Mouse (Mus musculus) embryonic facial prominence, embryonic 14.5 days (tissue): ENCODE data around the gene Tpx2. TPM values are rescaled to one million over a fixed set of nuclear protein-coding genes. Genes with fewer than 3 reads are reported as not detected.

Experiments used
- ATAC-seq: fragments of 200-750 bp; cut with Nextera tagmentation; 2 replicates; pipeline ENCODE4 v1.8.0; 2017; ENCODE audit warnings: low read depth, moderate number of reproducible peaks, moderate TSS enrichment
- DNase-seq: peaks from one replicate; pipeline ENCODE4 v3.0.0-alpha.2; 2015; ENCODE audit warnings: low spot score
- H3K27ac ChIP-seq: fragments of 300-500 bp; sonication (generic); replicated peaks from 2 replicates; pipeline ENCODE4 v1.5.1; 2014; ENCODE audit warnings: low read depth, mild to moderate bottlenecking, low read length, moderate library complexity
- H3K27me3 ChIP-seq: fragments of 300-500 bp; sonication (generic); replicated peaks from 2 replicates; pipeline ENCODE4 v1.6.1; 2014; ENCODE audit warnings: low read length; ENCODE audit not compliant: control insufficient read depth, insufficient read depth
- H3K36me3 ChIP-seq: fragments of 300-500 bp; sonication (generic); 2 replicates; pipeline ENCODE4 v1.6.1; 2014; ENCODE audit warnings: low read length, mixed read lengths; ENCODE audit not compliant: control insufficient read depth, insufficient read depth
- H3K4me1 ChIP-seq: fragments of 300-500 bp; sonication (generic); 2 replicates; pipeline ENCODE4 v1.6.1; 2014; ENCODE audit warnings: antibody characterized with exemption, low read length; ENCODE audit not compliant: control insufficient read depth, insufficient read depth
- H3K4me2 ChIP-seq: fragments of 300-500 bp; sonication (generic); 2 replicates; pipeline ENCODE4 v1.6.1; 2014; ENCODE audit warnings: low read depth, mild to moderate bottlenecking, low read length, moderate library complexity, mixed read lengths
- H3K4me3 ChIP-seq: fragments of 300-500 bp; sonication (generic); 2 replicates; pipeline ENCODE4 v1.5.1; 2014; ENCODE audit warnings: low read depth, mild to moderate bottlenecking, low read length
- H3K9ac ChIP-seq: fragments of 300-500 bp; sonication (generic); 2 replicates; pipeline ENCODE4 v1.6.1; 2014; ENCODE audit warnings: low read depth, mild to moderate bottlenecking, low read length, moderate library complexity, mixed read lengths
- H3K9me3 ChIP-seq: fragments of 300-500 bp; sonication (generic); 2 replicates; pipeline ENCODE4 v1.6.1; 2016; ENCODE audit warnings: low read length; ENCODE audit not compliant: control insufficient read depth
- WGBS: fragments of 180-500 bp; shearing (Covaris S2); extraction: QIAGEN DNeasy Blood & Tissue Kit; methylation state at CpG from one replicate; pipeline ENCODE4 v1.1.7; 2014; 5-methylcytosine and 5-hydroxymethylcytosine counted together
- polyA plus RNA-seq: library from polyadenylated mRNA; unstranded; fragments of >200 nt; fragmentation: Nextera tagmentation; extraction: Ambion mirVana; gene quantifications from 2 replicates; pipeline ENCODE4 v1.2.1, GENCODE M21; 2014

Gene Tpx2
- polyA plus RNA-seq, 1 experiment from 2014 or later = 69.3 TPM

DNA sequence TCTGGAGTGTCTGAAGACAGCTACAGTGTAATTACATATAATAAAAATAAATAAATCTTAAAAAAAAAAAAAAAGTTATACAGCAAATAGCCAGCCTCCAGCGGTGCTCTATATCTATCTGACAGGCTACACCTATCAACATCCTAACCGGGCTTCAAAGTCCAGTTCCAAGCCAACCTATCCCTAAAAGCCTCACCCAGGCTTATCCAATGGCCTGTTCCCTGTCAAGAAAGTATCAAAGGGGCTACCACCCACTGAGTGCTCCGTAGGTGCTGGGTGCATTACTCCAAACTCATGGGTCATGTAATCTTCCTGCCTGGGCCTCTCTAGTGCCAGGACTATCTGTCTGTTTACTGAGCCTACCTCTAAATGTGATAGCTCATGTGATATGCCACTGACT, 39.6 kb upstream of the Tpx2 start:
- no peaks in the 10 kb centered on the region for H3K9me3 ChIP-seq
- H3K27ac ChIP-seq = no peak overlapping the region
- H3K9ac ChIP-seq = no peak overlapping the region
- no peak overlapping the region for H3K4me2 ChIP-seq
- H3K27me3 ChIP-seq = no peaks in the 10 kb centered on the region
- DNase-seq (no peak), ATAC-seq (no peak)
- no peaks in the 10 kb centered on the region for H3K36me3 ChIP-seq
- H3K4me3 ChIP-seq = no peak overlapping the region
- 76% methylated on average over 3 of the region's 3 CpGs for WGBS
- peaks cover 22% of the 10 kb centered on the region for H3K4me1 ChIP-seq

GRCm38 (mm10) chr2:152810158-152810941, 37.4 kb upstream of the Tpx2 start:
- 79% methylated on average over 5 of the region's 5 CpGs for WGBS
- no peak overlapping the region for H3K9ac ChIP-seq
- no peak overlapping the region for H3K27ac ChIP-seq
- DNase-seq (no peak), ATAC-seq (no peak)
- H3K4me2 ChIP-seq = no peak overlapping the region
- H3K4me1 ChIP-seq = peaks cover 7% of the 10 kb centered on the region; the same call in 1 of the 2 replicates
- H3K4me3 ChIP-seq = no peak overlapping the region
- H3K9me3 ChIP-seq = no peaks in the 10 kb centered on the region
- H3K36me3 ChIP-seq = no peaks in the 10 kb centered on the region
- no peaks in the 10 kb centered on the region for H3K27me3 ChIP-seq

DNA sequence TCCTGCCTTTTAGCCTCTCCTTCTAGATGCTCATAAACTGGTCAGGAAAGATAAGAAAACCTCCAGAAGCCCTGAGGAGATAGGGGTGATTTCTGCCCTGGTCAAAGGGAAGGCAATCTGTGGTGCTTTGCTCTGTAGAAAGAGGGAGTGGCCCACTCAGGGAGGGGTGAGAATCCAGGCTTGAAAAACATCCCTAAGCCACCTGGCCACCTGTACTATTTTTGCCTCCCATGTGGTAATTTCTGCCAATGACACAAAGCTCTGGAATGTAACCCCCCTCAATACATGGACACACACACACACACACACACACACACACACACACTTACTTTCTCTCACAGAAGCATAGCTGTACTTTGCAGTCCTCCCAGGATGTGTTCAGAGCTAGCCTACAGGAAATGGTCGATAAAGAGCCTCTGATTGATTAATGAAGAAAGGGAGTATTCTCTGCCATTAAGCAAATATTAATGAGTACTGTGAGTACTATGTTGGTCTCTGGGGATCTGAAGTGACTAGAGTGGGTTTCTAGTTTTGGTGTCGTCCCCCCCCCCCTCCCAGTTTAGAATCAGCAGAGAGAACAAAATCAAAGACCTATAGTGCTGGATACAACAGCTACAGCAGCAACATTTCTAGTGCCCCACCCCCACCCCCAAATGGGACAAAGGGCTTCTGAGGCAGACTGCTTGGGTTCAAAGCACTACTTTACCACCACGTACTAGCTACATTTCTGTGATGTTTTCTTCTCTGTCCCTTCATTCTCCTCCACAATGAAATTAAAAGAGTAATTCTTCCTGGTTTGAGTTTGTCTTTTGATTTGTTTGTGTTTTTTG, 36.2 kb upstream of the Tpx2 start:
- no peak for DNase-seq
- no peaks in the 10 kb centered on the region for H3K27me3 ChIP-seq
- no peak overlapping the region for H3K9ac ChIP-seq
- H3K4me1 ChIP-seq = peaks cover 2% of the 10 kb centered on the region; the same call in 1 of the 2 replicates
- H3K4me2 ChIP-seq = no peak overlapping the region
- H3K36me3 ChIP-seq = peaks cover 4% of the 10 kb centered on the region; the same call in 1 of the 2 replicates
- no peak for ATAC-seq
- WGBS = 36% methylated on average over 3 of the region's 3 CpGs
- no peak overlapping the region for H3K4me3 ChIP-seq
- no peak overlapping the region for H3K27ac ChIP-seq
- no peaks in the 10 kb centered on the region for H3K9me3 ChIP-seq

- DNase-seq = no peak
- Histone ChIP-seq H3K4me1 (peaks cover 13% of the 10 kb centered on the region), H3K27ac (no peak overlapping the region), H3K27me3 (no peaks in the 10 kb centered on the region), H3K4me3 (no peak overlapping the region), H3K9me3 (no peaks in the 10 kb centered on the region), H3K36me3 (peaks cover 4% of the 10 kb centered on the region; the same call in 1 of the 2 replicates), H3K9ac (no peak overlapping the region), H3K4me2 (no peak overlapping the region)
- no peak for ATAC-seq
- 91% methylated on average over 1 of the region's 1 CpGs for WGBS
Observed at GRCm38 (mm10) chr2:152813232-152813631, 34.5 kb upstream of the Tpx2 start.

- ATAC-seq (no peak), DNase-seq (no peak)
- Histone ChIP-seq H3K9me3 (no peaks in the 10 kb centered on the region), H3K27ac (no peak overlapping the region), H3K4me1 (peaks cover 14% of the 10 kb centered on the region), H3K36me3 (peaks cover 9% of the 10 kb centered on the region), H3K27me3 (no peaks in the 10 kb centered on the region), H3K4me3 (no peak overlapping the region), H3K4me2 (no peak overlapping the region), H3K9ac (no peak overlapping the region)
- WGBS = 88% methylated on average over 6 of the region's 6 CpGs
Observed at GRCm38 (mm10) chr2:152814213-152814874, 33.4 kb upstream of the Tpx2 start.

DNA sequence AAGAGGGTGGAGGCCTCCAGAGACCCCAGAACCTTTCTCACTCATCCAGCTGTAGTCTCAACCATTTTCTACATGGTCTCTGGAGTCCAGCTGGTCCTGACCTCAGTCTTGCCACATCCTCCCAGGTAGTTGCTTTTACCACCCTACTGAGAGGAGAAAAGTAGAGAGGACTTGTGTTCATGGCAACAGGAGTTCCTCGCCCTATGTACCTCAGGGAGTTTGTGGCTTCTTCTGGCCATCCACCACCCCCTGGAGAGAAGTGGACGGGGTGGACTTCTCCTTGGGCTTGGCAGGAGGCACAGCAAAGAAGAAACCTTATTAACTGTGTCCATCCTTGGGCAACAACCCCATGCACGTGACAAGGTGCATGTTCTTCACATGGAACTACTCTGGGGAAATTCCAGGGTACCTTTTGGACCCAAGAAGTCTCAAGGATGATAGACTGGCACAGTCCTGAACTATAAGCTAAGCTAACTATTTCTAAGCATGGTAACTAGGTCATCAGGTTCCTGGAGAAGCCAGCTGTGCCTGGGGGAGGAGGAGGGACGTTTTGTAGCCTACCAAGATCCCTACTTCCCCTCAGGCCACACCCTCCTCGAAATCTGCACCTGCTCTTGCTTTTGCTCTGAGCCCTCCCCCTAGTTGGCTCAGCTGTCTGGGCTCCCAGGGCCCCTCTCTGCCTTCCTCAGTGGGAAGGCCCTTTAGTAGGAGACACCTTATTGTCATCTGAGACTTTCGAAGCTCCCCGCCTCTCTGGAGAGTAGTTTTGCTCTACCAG, 31.7 kb upstream of the Tpx2 start:
- H3K9ac ChIP-seq = no peak overlapping the region
- no peak overlapping the region for H3K4me3 ChIP-seq
- DNase-seq (peak; percentile 80), ATAC-seq (peak; percentile 75)
- H3K36me3 ChIP-seq = peaks cover 9% of the 10 kb centered on the region
- WGBS = 60% methylated on average over 7 of the region's 7 CpGs
- no peaks in the 10 kb centered on the region for H3K27me3 ChIP-seq
- peak overlapping the region; percentile 61; the same call in 1 of the 2 replicates for H3K27ac ChIP-seq
- peaks cover 26% of the 10 kb centered on the region for H3K4me1 ChIP-seq
- H3K4me2 ChIP-seq = no peak overlapping the region
- no peaks in the 10 kb centered on the region for H3K9me3 ChIP-seq

GRCm38 (mm10) chr2:152816657-152817348, 31.0 kb upstream of the Tpx2 start:
- no peak overlapping the region for H3K9ac ChIP-seq
- H3K4me1 ChIP-seq = peaks cover 32% of the 10 kb centered on the region

More at GRCm38 (mm10) chr2:152816657-152817348, 31.0 kb upstream of the Tpx2 start:
- ATAC-seq (no peak), DNase-seq (no peak)
- H3K4me2 ChIP-seq = no peak overlapping the region
- H3K27me3 ChIP-seq = no peaks in the 10 kb centered on the region
- no peak overlapping the region for H3K4me3 ChIP-seq
- 76% methylated on average over 3 of the region's 3 CpGs for WGBS
- peaks cover 9% of the 10 kb centered on the region for H3K36me3 ChIP-seq
- H3K27ac ChIP-seq = peak overlapping the region; percentile 61; the same call in 1 of the 2 replicates
- no peaks in the 10 kb centered on the region for H3K9me3 ChIP-seq
